Mouse (Mus musculus) lung, adult 2 months (tissue): ENCODE data around the gene Yjefn3.

Experiments used
- CTCF ChIP-seq: fragments of 200-500 bp; IDR thresholded peaks from 2 replicates; pipeline ENCODE4 v1.5.1; 2011; ENCODE audit warnings: mild to moderate bottlenecking, low read length, control low read depth; ENCODE audit not compliant: insufficient read depth
- POLR2A ChIP-seq: fragments of 200-500 bp; IDR thresholded peaks from 2 replicates; pipeline ENCODE4 v1.6.1; 2011; ENCODE audit warnings: low read depth, mild to moderate bottlenecking, control low read depth, low read length, borderline replicate concordance; ENCODE audit errors: extremely low read depth

DNA sequence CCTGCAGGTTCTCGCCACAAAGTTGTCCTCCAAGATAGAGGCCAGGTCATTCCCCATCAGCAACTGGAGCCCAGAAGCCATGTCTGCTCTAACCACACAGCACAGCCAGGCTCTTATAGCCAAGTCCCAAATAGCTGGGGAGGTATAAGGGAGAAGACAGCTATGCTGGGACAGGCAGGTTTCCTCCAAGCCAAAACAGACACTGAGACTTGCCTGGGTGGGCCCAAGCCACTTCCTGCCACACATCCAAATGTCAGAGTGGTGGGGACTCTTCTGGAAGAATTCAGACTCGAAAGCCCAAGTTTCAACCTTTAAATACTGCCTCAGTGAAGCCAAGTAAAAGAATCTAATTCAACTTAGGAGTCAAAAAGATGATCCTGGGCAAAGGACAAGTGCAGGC lies 37.9 kb upstream of the Yjefn3 start:
- TF ChIP-seq POLR2A = no peak
- no peak for TF ChIP-seq CTCF
